ENCODE assay signal across 12 mouse cellular contexts in the genomic region with DNA sequence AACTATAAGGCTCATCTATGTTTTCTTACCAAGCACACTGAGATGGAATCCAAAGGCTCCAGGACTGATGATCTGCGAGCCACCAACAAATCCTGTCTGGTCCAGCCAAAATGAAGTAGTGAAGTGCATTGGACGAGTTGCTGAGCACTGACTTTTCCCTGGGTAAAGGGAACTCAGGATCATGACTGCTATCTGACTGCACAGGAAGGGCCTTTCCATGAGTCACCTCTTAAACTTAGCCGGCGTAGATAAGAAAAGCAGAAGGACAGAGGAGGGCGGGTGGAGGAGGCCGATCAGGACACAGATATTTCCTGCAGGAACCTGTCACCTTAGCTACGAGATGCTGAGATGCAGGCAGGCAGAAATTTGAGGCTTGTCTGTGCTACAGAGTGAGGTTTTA. TPM values are rescaled to one million over a fixed set of nuclear protein-coding genes. Genes with fewer than 3 reads are reported as not detected.
DNase-seq lines count a peak whose midpoint lies in the region; ATAC-seq lines count a peak whose summit lies in the region.
"Had no signal": no experiment of that assay in that cellular context is flagged by ENCODE, and none has a peak within 500 bp of the region (broad histone marks: within the 10 kb centered on the region; RNA-seq: fewer than 3 reads in every experiment).

A gene (minus strand): TSS at position 207 of the 400 bp plus-strand sequence.

- peak within 1 kb of the TSS; percentile 24; the same call in 1 of the 2 replicates for H3K4me3 ChIP-seq in brown adipose tissue, adult 24 weeks (ENCODE audit: insufficient read depth, low read depth, low read length)
- H3K4me3 ChIP-seq in liver, embryonic 12.5 days: no peak within 1 kb of the TSS
- no peak within 1 kb of the TSS for H3K4me3 ChIP-seq in midbrain, embryonic 13.5 days (replicated peaks)
- H3K4me3 ChIP-seq: erythroblast, embryonic 14.5 days; neural tube, embryonic 13.5 days had no signal

- no peaks in the 10 kb centered on the region; the same call in 1 of the 2 replicates for H3K9me3 ChIP-seq in liver, embryonic 12.5 days (replicated peaks)
- H3K9me3 ChIP-seq in midbrain, embryonic 13.5 days: no peaks in the 10 kb centered on the region

- WGBS in liver, embryonic 12.5 days (ENCODE audit: insufficient replicate concordance): 15% methylated on average over 7 of the region's 7 CpGs
- 83% methylated on average over 7 of the region's 7 CpGs for WGBS in midbrain, embryonic 13.5 days

- H3K9ac ChIP-seq in liver, embryonic 12.5 days: no peak within 1 kb of the TSS
- no peak within 1 kb of the TSS for H3K9ac ChIP-seq in midbrain, embryonic 13.5 days (replicated peaks)
- H3K9ac ChIP-seq: neural tube, embryonic 13.5 days had no signal

- peak within 1 kb of the TSS; percentile 8; the same call in 1 of the 2 replicates for H3K4me2 ChIP-seq in liver, embryonic 12.5 days
- H3K4me2 ChIP-seq in midbrain, embryonic 13.5 days (replicated peaks): no peak within 1 kb of the TSS
- H3K4me2 ChIP-seq: neural tube, embryonic 13.5 days had no signal

- H3K4me1 ChIP-seq in brown adipose tissue, adult 24 weeks (ENCODE audit: control insufficient read depth, insufficient read depth, insufficient read length, low read length): no peaks in the 10 kb centered on the region
- peaks cover 9% of the 10 kb centered on the region for H3K4me1 ChIP-seq in liver, embryonic 12.5 days
- no peaks in the 10 kb centered on the region for H3K4me1 ChIP-seq in midbrain, embryonic 13.5 days (replicated peaks)
- H3K4me1 ChIP-seq: neural tube, embryonic 13.5 days had no signal

- H3K27me3 ChIP-seq in liver, embryonic 12.5 days (replicated peaks): no peaks in the 10 kb centered on the region
- no peaks in the 10 kb centered on the region for H3K27me3 ChIP-seq in midbrain, embryonic 13.5 days
- H3K27me3 ChIP-seq: neural tube, embryonic 13.5 days had no signal

- peak; percentile 32 for DNase-seq in urinary bladder, postnatal 14 days (ENCODE audit: low spot score)
- DNase-seq in urinary bladder, postnatal 10 days (ENCODE audit: low spot score): no peak
- no peak for DNase-seq in frontal cortex, postnatal 36 days (ENCODE audit: low spot score in 2 of 2)
- DNase-seq in ovary, postnatal 14 days (ENCODE audit: low spot score): no peak
- DNase-seq: cerebellum, postnatal 36 days; gastrocnemius, postnatal 10 days; kidney, postnatal 36 days had no signal

- no peak within 1 kb of the TSS for H3K27ac ChIP-seq in brown adipose tissue, adult 24 weeks (replicated peaks; ENCODE audit: low read depth, low read length)
- H3K27ac ChIP-seq in liver, embryonic 12.5 days: no peak within 1 kb of the TSS
- H3K27ac ChIP-seq in midbrain, embryonic 13.5 days: no peak within 1 kb of the TSS
- H3K27ac ChIP-seq: neural tube, embryonic 13.5 days had no signal

- H3K36me3 ChIP-seq in liver, embryonic 12.5 days: no peaks in the 10 kb centered on the region
- H3K36me3 ChIP-seq in midbrain, embryonic 13.5 days: no peaks in the 10 kb centered on the region
- H3K36me3 ChIP-seq: neural tube, embryonic 13.5 days had no signal

- ATAC-seq in liver, embryonic 12.5 days: peak; percentile 74
- ATAC-seq in midbrain, embryonic 13.5 days: no peak

RNA-seq across cellular contexts. Expression of the gene that starts here (rescaled TPM):
- 3.3 and 4.4 TPM in 2 replicates for polyA plus RNA-seq in brown adipose tissue, adult 24 weeks (2012; ENCODE audit: insufficient read depth, insufficient read length, missing spikeins)
- polyA plus RNA-seq in liver, embryonic 12.5 days (2016; fragmentation: Nextera tagmentation; extraction: Ambion mirVana): 1.5 TPM in 2 replicates
- polyA plus RNA-seq in midbrain, embryonic 13.5 days (2015; fragmentation: Nextera tagmentation; extraction: Ambion mirVana): 1.0 and 1.7 TPM in 2 replicates
- polyA plus RNA-seq: erythroblast, embryonic 14.5 days had no signal
